Mouse (Mus musculus) G1E (cell line): ENCODE results near the gene Smad3.

Source experiments
- CTCF ChIP-seq: IDR thresholded peaks from 2 replicates; pipeline ENCODE4 v1.5.1; 2012; ENCODE audit warnings: low read depth, low read length, inconsistent platforms, mixed read lengths
- GATA1 ChIP-seq: IDR thresholded peaks from 2 replicates; pipeline ENCODE4 v1.6.1; 2012; ENCODE audit warnings: borderline replicate concordance, low read length, inconsistent platforms, mixed read lengths
- GATA2 ChIP-seq: IDR thresholded peaks from 2 replicates; pipeline ENCODE4 v1.6.1; 2012; ENCODE audit warnings: low read depth, low read length, inconsistent platforms, borderline replicate concordance

DNA sequence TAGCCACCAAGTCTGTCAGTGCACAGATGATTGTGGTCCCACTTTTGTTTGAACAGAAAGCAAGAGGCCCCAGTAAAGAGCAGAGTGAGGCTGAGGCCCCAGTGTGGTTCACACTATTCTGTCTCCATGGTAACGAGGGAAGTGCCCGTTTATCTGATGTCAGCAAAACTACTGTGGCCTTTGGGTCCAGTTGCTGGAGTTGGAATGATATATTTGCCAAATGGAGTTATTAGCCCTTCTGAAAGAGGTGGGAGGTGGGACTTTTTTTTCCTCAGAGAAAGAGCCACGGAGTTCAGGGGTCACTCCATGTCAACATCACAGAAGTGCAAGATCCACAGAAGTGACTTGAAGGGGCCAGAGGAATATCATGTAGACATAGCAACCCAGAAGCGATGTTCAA, 24.9 kb upstream of the Smad3 start:
- no peak for TF ChIP-seq CTCF
- no peak for TF ChIP-seq GATA1
- TF ChIP-seq GATA2, result no peak
